Mouse (Mus musculus) neural tube, embryonic 11.5 days (tissue): Measurements from ENCODE around the gene Smoc1. TPM values are rescaled to one million over a fixed set of nuclear protein-coding genes. Genes with fewer than 3 reads are reported as not detected.

Experiments
- ATAC-seq: fragments of 200-750 bp; cut with Nextera tagmentation; 2 replicates; pipeline ENCODE4 v1.8.0; 2017; ENCODE audit warnings: moderate number of reproducible peaks, mild to moderate bottlenecking, moderate TSS enrichment, moderate library complexity; ENCODE audit not compliant: insufficient read depth, low FRiP score, low TSS enrichment
- DNase-seq: peaks from one replicate; pipeline ENCODE4 v3.0.0-alpha.2; 2015; ENCODE audit warnings: low spot score
- H3K27ac ChIP-seq: fragments of 300-500 bp; sonication (generic); 2 replicates; pipeline ENCODE4 v1.5.1; 2014; ENCODE audit warnings: low read depth, mild to moderate bottlenecking, low read length
- H3K27me3 ChIP-seq: fragments of 300-500 bp; sonication (generic); 2 replicates; pipeline ENCODE4 v1.6.1; 2014; ENCODE audit warnings: mild to moderate bottlenecking, low read length, mixed read lengths; ENCODE audit not compliant: control insufficient read depth, insufficient read depth
- H3K36me3 ChIP-seq: fragments of 300-500 bp; sonication (generic); 2 replicates; pipeline ENCODE4 v1.6.1; 2014; ENCODE audit warnings: mild to moderate bottlenecking, low read length, moderate library complexity, mixed read lengths; ENCODE audit not compliant: control insufficient read depth, insufficient read depth
- H3K4me1 ChIP-seq: fragments of 300-500 bp; sonication (generic); 2 replicates; pipeline ENCODE4 v1.6.1; 2014; ENCODE audit warnings: low read length, mixed read lengths; ENCODE audit not compliant: control insufficient read depth, insufficient read depth
- H3K4me2 ChIP-seq: fragments of 300-500 bp; sonication (generic); 2 replicates; pipeline ENCODE4 v1.6.1; 2014; ENCODE audit warnings: low read depth, mild to moderate bottlenecking, moderate library complexity
- H3K4me3 ChIP-seq: fragments of 300-500 bp; sonication (generic); 2 replicates; pipeline ENCODE4 v1.5.1; 2014; ENCODE audit warnings: low read depth, low read length
- H3K9ac ChIP-seq: fragments of 300-500 bp; sonication (generic); 2 replicates; pipeline ENCODE4 v1.6.1; 2014; ENCODE audit warnings: mild to moderate bottlenecking, low read length
- H3K9me3 ChIP-seq: fragments of 300-500 bp; sonication (generic); 2 replicates; pipeline ENCODE4 v1.6.1; 2016; ENCODE audit warnings: low read length; ENCODE audit not compliant: control insufficient read depth
- WGBS: fragments of 180-500 bp; shearing (Covaris S2); extraction: QIAGEN DNeasy Blood & Tissue Kit; methylation state at CpG from one replicate; pipeline ENCODE4 v1.1.7; 2014; 5-methylcytosine and 5-hydroxymethylcytosine counted together
- polyA plus RNA-seq: library from polyadenylated mRNA; unstranded; fragments of >200 nt; fragmentation: Nextera tagmentation; extraction: Ambion mirVana; gene quantifications from 2 replicates; pipeline ENCODE4 v1.2.1, GENCODE M21; 2014

The Smoc1 gene
- polyA plus RNA-seq, 1 experiment from 2014 or later = 13.1 TPM

DNA sequence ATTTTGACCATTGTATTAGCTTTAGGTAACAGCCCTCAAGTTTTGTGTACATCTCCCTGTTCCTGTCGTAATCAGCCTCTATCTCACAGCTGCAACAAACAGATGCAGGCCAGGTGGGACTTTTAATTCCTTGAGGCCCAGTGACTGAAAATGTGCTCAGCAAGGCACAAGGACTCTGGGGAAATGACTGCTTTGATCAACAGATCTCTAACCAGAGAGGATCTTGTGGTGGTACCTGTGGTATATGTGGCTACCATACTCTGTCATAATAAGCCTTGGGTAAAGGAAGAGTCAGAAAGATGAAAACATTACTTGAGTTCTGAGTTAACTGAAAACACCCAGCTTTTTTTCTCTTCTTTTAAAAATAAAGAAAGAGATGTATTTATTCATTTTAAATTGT, 32.8 kb upstream of the Smoc1 start:
- no peak overlapping the region for H3K9ac ChIP-seq
- no peaks in the 10 kb centered on the region for H3K36me3 ChIP-seq
- no peak for DNase-seq
- no peak overlapping the region for H3K27ac ChIP-seq
- H3K9me3 ChIP-seq = no peaks in the 10 kb centered on the region
- H3K4me2 ChIP-seq = no peak overlapping the region
- 0 out of 2 replicates have a peak, but pooled peaks cover 2% of the 10 kb centered on the region for H3K27me3 ChIP-seq
- peaks cover 8% of the 10 kb centered on the region; the same call in 1 of the 2 replicates for H3K4me1 ChIP-seq
- 89% methylated on average over 1 of the region's 1 CpGs for WGBS
- no peak overlapping the region for H3K4me3 ChIP-seq
- no peak for ATAC-seq

- Histone ChIP-seq H3K4me1 (peaks cover 11% of the 10 kb centered on the region; the same call in 1 of the 2 replicates), H3K9me3 (no peaks in the 10 kb centered on the region), H3K9ac (no peak overlapping the region), H3K36me3 (no peaks in the 10 kb centered on the region), H3K4me3 (no peak overlapping the region), H3K27me3 (0 out of 2 replicates have a peak, but pooled peaks cover 2% of the 10 kb centered on the region), H3K4me2 (no peak overlapping the region), H3K27ac (no peak overlapping the region)
- WGBS = 94% methylated on average over 4 of the region's 4 CpGs
- DNase-seq (no peak), ATAC-seq (no peak)
Measured at GRCm38 (mm10) chr12:80995326-80995725, 31.3 kb upstream of the Smoc1 start.

- no peaks in the 10 kb centered on the region for H3K36me3 ChIP-seq
- no peak for DNase-seq
- H3K4me2 ChIP-seq = no peak overlapping the region
- no peak overlapping the region for H3K4me3 ChIP-seq
- H3K9ac ChIP-seq = no peak overlapping the region
- peaks cover 7% of the 10 kb centered on the region; the same call in 1 of the 2 replicates for H3K4me1 ChIP-seq
- H3K9me3 ChIP-seq = no peaks in the 10 kb centered on the region
- H3K27ac ChIP-seq = no peak overlapping the region
- ATAC-seq = no peak; the same call in 1 of the 2 replicates
- 48% methylated on average over 4 of the region's 4 CpGs for WGBS
- 0 out of 2 replicates have a peak, but pooled peaks cover 2% of the 10 kb centered on the region for H3K27me3 ChIP-seq
Measured at GRCm38 (mm10) chr12:80997652-80998051, 29.0 kb upstream of the Smoc1 start.

DNA sequence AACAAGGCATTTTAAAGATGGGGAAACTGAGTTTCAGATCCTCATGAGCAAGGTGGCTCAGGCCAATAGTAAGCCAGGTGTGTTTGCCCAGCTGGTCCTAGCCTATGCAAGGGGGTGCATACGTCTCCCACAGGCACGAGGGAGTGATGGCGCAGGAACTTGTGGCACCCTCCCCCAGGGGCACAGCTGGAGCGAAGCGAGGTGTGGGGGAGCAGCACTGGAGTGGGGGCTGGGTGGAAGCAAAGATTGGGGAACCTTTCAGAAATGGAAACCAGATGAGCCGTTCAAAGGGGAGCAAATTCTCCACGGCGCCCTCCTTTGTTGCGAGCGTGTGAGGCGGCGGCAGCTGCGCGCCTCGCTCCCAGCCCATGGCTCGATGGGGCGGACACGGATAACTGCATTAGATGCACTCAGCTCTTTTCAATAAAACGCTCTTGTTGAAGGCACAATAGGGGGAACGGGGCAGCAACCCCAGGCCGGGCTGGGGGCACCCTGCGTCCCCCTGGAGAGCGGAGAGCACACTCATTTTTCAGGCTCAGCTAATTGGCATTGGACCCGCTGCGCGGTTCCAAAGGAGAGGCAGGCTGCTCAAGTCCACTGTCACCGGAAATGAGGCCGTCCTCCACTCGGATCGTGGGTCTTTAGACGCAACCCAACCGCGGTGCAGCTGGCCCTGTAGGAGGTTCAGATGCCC, 27.9 kb upstream of the Smoc1 start:
- Histone ChIP-seq H3K27me3 (0 out of 2 replicates have a peak, but pooled peaks cover 2% of the 10 kb centered on the region), H3K4me1 (peaks cover 10% of the 10 kb centered on the region; the same call in 1 of the 2 replicates), H3K36me3 (no peaks in the 10 kb centered on the region), H3K9me3 (no peaks in the 10 kb centered on the region), H3K4me2 (peak overlapping the region; percentile 25), H3K27ac (peak overlapping the region; percentile 56), H3K4me3 (peak overlapping the region; percentile 21), H3K9ac (peak overlapping the region; percentile 41)
- WGBS = 5% methylated on average over 33 of the region's 33 CpGs
- peak; percentile 82 for ATAC-seq
- peak; percentile 79 for DNase-seq

DNA sequence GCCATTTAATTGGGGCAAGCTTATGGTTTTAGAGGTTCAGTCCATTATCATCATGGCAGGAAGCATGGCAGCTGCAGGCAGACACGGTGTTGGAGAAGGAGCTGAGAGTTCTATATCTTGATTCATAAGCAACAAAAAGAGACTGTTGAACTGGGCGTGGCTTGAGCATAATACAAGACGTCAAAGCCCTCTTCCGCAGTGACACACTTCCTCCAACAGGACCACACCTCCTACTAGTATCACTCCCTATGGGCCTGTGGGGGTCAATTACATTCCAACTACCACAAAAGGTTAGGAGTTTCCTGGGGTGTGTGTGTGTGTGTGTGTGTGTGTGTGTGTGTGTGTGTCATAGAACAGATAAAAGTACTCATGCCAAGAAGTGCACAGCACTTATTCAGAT, 25.7 kb upstream of the Smoc1 start:
- no peak overlapping the region for H3K4me3 ChIP-seq
- no peak overlapping the region for H3K27ac ChIP-seq
- H3K4me2 ChIP-seq = no peak overlapping the region
- DNase-seq = no peak
- 80% methylated on average over 4 of the region's 4 CpGs for WGBS
- H3K4me1 ChIP-seq = peaks cover 12% of the 10 kb centered on the region; the same call in 1 of the 2 replicates
- H3K9me3 ChIP-seq = no peaks in the 10 kb centered on the region
- no peak for ATAC-seq
- 0 out of 2 replicates have a peak, but pooled peaks cover 2% of the 10 kb centered on the region for H3K27me3 ChIP-seq
- H3K9ac ChIP-seq = no peak overlapping the region
- no peaks in the 10 kb centered on the region for H3K36me3 ChIP-seq

DNA sequence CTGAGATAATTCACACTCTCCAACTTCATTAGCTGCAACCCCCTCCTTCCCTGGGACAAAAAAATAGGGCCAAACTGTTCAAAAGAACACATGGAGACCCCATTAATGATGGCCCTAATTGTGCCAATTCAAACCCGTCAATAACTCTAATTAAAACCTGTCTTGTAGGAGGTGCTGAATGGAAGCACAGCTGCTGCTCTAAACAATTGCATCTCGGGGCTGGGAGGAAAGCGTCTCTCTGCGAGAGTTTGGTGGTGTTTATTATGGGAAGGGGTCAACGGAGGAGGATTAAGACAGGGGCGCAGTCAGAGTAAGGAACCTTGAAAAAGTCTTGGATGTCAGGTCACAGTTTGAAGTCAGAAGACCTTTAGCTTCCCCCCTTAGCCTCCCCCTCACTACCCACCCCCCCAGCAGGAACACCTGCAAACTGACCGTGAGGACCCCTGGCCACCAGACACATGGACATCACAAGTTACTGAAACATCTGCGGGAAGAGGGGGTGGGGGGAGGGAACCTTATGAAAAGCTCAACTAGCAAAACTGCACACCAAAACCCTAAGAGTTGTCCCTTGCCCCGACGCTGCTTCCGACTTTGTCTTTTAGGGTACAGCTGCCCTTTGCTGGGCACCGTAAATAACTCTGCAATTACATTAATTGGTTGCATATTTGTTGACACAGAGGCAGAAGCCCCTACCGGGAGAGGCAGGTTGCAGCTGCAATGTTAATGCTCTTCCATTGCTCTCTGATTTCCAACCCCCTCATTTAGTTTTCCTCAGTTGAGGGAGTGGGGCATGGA, 23.6 kb upstream of the Smoc1 start:
- Histone ChIP-seq H3K27me3 (0 out of 2 replicates have a peak, but pooled peaks cover 2% of the 10 kb centered on the region), H3K4me2 (no peak overlapping the region; the same call in 1 of the 2 replicates), H3K27ac (no peak overlapping the region), H3K36me3 (no peaks in the 10 kb centered on the region), H3K9ac (no peak overlapping the region), H3K9me3 (no peaks in the 10 kb centered on the region), H3K4me1 (peaks cover 8% of the 10 kb centered on the region; the same call in 1 of the 2 replicates), H3K4me3 (no peak overlapping the region)
- ATAC-seq (no peak), DNase-seq (no peak)
- 6% methylated on average over 13 of the region's 13 CpGs for WGBS

DNA sequence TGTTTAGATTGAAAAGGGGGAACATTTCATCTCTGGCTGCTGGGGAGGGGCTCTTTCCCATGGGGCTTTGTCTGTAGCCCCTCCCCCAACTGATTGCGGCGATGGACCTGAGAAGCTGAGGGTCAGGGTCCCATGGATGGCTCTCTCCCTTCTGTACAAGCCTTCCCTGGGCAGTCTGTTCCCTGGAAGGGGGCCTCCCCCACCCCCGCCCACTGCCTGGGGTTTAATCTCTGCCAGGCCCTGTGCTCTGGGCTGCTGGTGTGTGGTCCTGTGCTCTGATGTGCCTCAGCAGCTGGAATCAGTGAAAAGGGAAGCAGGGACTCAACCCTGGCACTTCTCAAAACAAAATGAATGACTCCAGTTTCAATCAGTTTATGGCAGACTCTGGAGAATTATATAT, 16.8 kb upstream of the Smoc1 start:
- no peak overlapping the region for H3K4me2 ChIP-seq
- WGBS = 12% methylated on average over 3 of the region's 3 CpGs
- no peak overlapping the region for H3K4me3 ChIP-seq
- DNase-seq = no peak
- no peaks in the 10 kb centered on the region for H3K9me3 ChIP-seq
- H3K27me3 ChIP-seq = no peaks in the 10 kb centered on the region
- ATAC-seq = no peak
- H3K27ac ChIP-seq = no peak overlapping the region
- no peak overlapping the region for H3K9ac ChIP-seq
- no peaks in the 10 kb centered on the region for H3K36me3 ChIP-seq
- H3K4me1 ChIP-seq = peaks cover 4% of the 10 kb centered on the region

DNA sequence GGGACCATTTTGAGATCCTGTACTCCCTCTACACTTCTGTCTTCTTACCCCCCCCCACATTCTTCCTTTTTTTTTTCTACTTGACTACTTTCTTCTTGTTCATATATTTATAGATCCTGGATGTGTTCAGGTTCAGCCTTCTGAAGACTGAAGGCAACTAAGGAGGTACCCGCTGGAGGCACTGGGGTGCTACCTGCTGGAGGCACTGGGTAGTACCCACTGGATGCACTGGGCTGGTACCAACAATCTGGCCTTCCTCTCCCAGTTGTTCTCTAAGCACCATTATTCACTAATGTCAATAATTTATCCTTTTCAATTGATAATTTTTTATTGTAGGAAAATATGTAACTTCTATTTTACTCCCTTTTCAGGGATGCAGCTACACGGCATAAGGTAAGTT, 14.6 kb upstream of the Smoc1 start:
- Histone ChIP-seq H3K27me3 (no peaks in the 10 kb centered on the region), H3K36me3 (no peaks in the 10 kb centered on the region), H3K9ac (no peak overlapping the region), H3K4me1 (peaks cover 4% of the 10 kb centered on the region), H3K4me2 (no peak overlapping the region), H3K9me3 (no peaks in the 10 kb centered on the region), H3K4me3 (no peak overlapping the region), H3K27ac (no peak overlapping the region)
- no peak for DNase-seq
- no peak for ATAC-seq
- 89% methylated on average over 2 of the region's 2 CpGs for WGBS
